Mouse (Mus musculus) thymus, adult 2 months (tissue): ENCODE results near the gene Pten.

Experiments used
- CTCF ChIP-seq: fragments of 200-500 bp; IDR thresholded peaks from 2 replicates; pipeline ENCODE4 v1.5.1; 2012; ENCODE audit warnings: mild to moderate bottlenecking, control low read depth, low read length, moderate library complexity, borderline replicate concordance; ENCODE audit not compliant: control insufficient read depth, poor library complexity, insufficient read depth; ENCODE audit errors: extremely low read depth
- POLR2A ChIP-seq: fragments of 200-500 bp; IDR thresholded peaks from 2 replicates; pipeline ENCODE4 v1.6.1; 2012; ENCODE audit warnings: mild to moderate bottlenecking, low read length, control low read depth, moderate library complexity; ENCODE audit not compliant: control insufficient read depth, poor library complexity, insufficient read depth; ENCODE audit errors: extremely low read depth

DNA sequence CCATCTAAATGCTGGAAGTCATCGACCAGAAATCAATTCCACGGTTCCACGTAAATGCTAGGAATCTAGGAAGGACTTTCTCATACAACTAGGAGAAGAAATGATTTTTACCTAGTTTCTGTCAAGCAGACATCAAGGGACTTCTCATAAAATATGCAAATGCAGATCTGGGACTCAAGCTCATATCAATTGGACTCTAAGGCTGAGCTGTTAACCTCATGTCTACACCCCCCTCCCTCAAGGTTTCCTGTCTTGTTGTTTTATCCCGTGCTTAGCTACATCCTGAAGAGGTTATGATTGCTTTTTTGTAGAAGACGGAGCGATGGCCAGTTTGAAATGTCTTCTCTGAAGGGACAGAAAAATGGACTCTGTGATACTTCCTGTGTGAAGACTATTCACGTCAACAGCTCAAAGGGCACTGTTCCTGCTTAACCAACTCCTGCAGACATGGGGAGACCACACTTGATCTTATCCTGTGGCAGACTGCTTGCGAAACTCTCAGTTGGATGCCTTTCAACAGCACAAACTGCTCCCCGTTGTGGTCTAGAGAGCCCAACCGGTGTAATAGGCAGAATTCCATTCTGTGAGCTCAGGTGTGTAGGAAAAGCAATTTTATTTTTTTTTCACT lies 111.9 kb downstream of the Pten start:
- TF ChIP-seq CTCF (no peak), POLR2A (no peak)
